Mouse (Mus musculus): ENCODE measurements around the gene Ctnnal1. TPM values are rescaled to one million over a fixed set of nuclear protein-coding genes. Genes with fewer than 3 reads are reported as not detected.
A peak's percentile ranks its signal among the peaks of the same experiment; 100 is the strongest.

Gene Ctnnal1
- total RNA-seq, 1 experiment = 62.0 TPM

GRCm38 (mm10) chr4:56809050-56809449, 55.9 kb downstream of the Ctnnal1 start:
- TF ChIP-seq ZNF384 (IDR thresholded peaks at IDR 0.05; ENCODE audit: low read depth, low read length) = no peak
- no peak for TF ChIP-seq HCFC1 (IDR thresholded peaks at IDR 0.05; ENCODE audit: borderline replicate concordance, insufficient read depth, low read length)
- TF ChIP-seq CHD2 (IDR thresholded peaks at IDR 0.05; ENCODE audit: low read depth, low read length) = no peak
- H3K27ac ChIP-seq (ENCODE audit: insufficient read depth, low read depth, low read length, poor library complexity, severe bottlenecking) = no peak overlapping the region
- DNase-seq (ENCODE audit: low read depth, low spot score) = no peak
- no peaks in the 10 kb centered on the region for H3K9me3 ChIP-seq (ENCODE audit: control insufficient read depth, insufficient read depth, low read depth, low read length)
- peaks cover 15% of the 10 kb centered on the region for H3K36me3 ChIP-seq (ENCODE audit: control insufficient read depth, insufficient read depth, low read length, poor library complexity, severe bottlenecking)
- no peak overlapping the region for H3K4me3 ChIP-seq (ENCODE audit: insufficient read depth in 1 of 2, low read depth in 1 of 2, low read length in 2 of 2, poor library complexity in 1 of 2, severe bottlenecking in 1 of 2)
- in situ Hi-C loops (cut with MboI; ENCODE audit: low sequenced_read_pairs in 2 of 2, unreplicated experiment in 2 of 2) = no loop called here
- no peak overlapping the region for H3K9ac ChIP-seq (ENCODE audit: insufficient read depth, low read depth, low read length, poor library complexity, severe bottlenecking)
- no peaks in the 10 kb centered on the region for H3K4me1 ChIP-seq (ENCODE audit: control insufficient read depth in 2 of 2, insufficient read depth in 2 of 2, low read length in 2 of 2, poor library complexity in 1 of 2)

- no peaks in the 10 kb centered on the region for H3K9me3 ChIP-seq (ENCODE audit: control insufficient read depth, insufficient read depth, low read depth, low read length)
- TF ChIP-seq ZNF384 (IDR thresholded peaks at IDR 0.05; ENCODE audit: low read depth, low read length) = no peak
- no peak for TF ChIP-seq MAFK (IDR thresholded peaks at IDR 0.05; ENCODE audit: insufficient read depth, low read depth, low read length)
- no peak for TF ChIP-seq CHD2 (IDR thresholded peaks at IDR 0.05; ENCODE audit: low read depth, low read length)
- no peak for TF ChIP-seq ZC3H11A (IDR thresholded peaks at IDR 0.05; ENCODE audit: borderline replicate concordance, low read depth, low read length)
- TF ChIP-seq HCFC1 (IDR thresholded peaks at IDR 0.05; ENCODE audit: borderline replicate concordance, insufficient read depth, low read length) = no peak
- in situ Hi-C loops (cut with MboI; ENCODE audit: low sequenced_read_pairs in 2 of 2, unreplicated experiment in 2 of 2) = no loop called here
- DNase-seq (ENCODE audit: low read depth, low spot score) = no peak
- H3K9ac ChIP-seq (ENCODE audit: insufficient read depth, low read depth, low read length, poor library complexity, severe bottlenecking) = peak overlapping the region; percentile 85
- H3K36me3 ChIP-seq (ENCODE audit: control insufficient read depth, insufficient read depth, low read length, poor library complexity, severe bottlenecking) = peaks cover 14% of the 10 kb centered on the region
- peak overlapping the region; percentile 76 to 93 for H3K4me3 ChIP-seq (ENCODE audit: insufficient read depth in 1 of 2, low read depth in 1 of 2, low read length in 2 of 2, poor library complexity in 1 of 2, severe bottlenecking in 1 of 2)
- H3K27ac ChIP-seq (ENCODE audit: insufficient read depth, low read depth, low read length, poor library complexity, severe bottlenecking) = no peak overlapping the region
- peaks cover 0 to 6% of the 10 kb centered on the region in 2 experiments; a peak in 3 of 4 replicates for H3K4me1 ChIP-seq (ENCODE audit: control insufficient read depth in 2 of 2, insufficient read depth in 2 of 2, low read length in 2 of 2, poor library complexity in 1 of 2)
Measured at GRCm38 (mm10) chr4:56802669-56803150, 62.3 kb downstream of the Ctnnal1 start.

GRCm38 (mm10) chr4:56801907-56802668, 62.9 kb downstream of the Ctnnal1 start, which contains the start of the genes Elp1 and Fam206a:
TSS of gene Elp1 (minus strand) at chr4:56802331.
TSS of gene Fam206a (plus strand) at chr4:56802345.
- TF ChIP-seq ZC3H11A (IDR thresholded peaks at IDR 0.05; ENCODE audit: borderline replicate concordance, low read depth, low read length) = no peak
- peak; percentile 78 for TF ChIP-seq HCFC1 (IDR thresholded peaks at IDR 0.05; ENCODE audit: borderline replicate concordance, insufficient read depth, low read length)
- TF ChIP-seq MAFK (IDR thresholded peaks at IDR 0.05; ENCODE audit: insufficient read depth, low read depth, low read length) = no peak
- peaks cover 0 to 6% of the 10 kb centered on the region in 2 experiments; a peak in 3 of 4 replicates for H3K4me1 ChIP-seq (ENCODE audit: control insufficient read depth in 2 of 2, insufficient read depth in 2 of 2, low read length in 2 of 2, poor library complexity in 1 of 2)
- peak; percentile 80 for DNase-seq (ENCODE audit: low read depth, low spot score)
- peak within 1 kb of the TSS; percentile 76 to 93 for H3K4me3 ChIP-seq (ENCODE audit: insufficient read depth in 1 of 2, low read depth in 1 of 2, low read length in 2 of 2, poor library complexity in 1 of 2, severe bottlenecking in 1 of 2)
- H3K36me3 ChIP-seq (ENCODE audit: control insufficient read depth, insufficient read depth, low read length, poor library complexity, severe bottlenecking) = peaks cover 20% of the 10 kb centered on the region
- H3K27ac ChIP-seq (ENCODE audit: insufficient read depth, low read depth, low read length, poor library complexity, severe bottlenecking) = no peak within 1 kb of the TSS
- H3K9me3 ChIP-seq (ENCODE audit: control insufficient read depth, insufficient read depth, low read depth, low read length) = no peaks in the 10 kb centered on the region
- peak within 1 kb of the TSS; percentile 85 for H3K9ac ChIP-seq (ENCODE audit: insufficient read depth, low read depth, low read length, poor library complexity, severe bottlenecking)
- in situ Hi-C loops (cut with MboI; ENCODE audit: low sequenced_read_pairs in 2 of 2, unreplicated experiment in 2 of 2) = no loop called here

GRCm38 (mm10) chr4:56791373-56791772, 73.6 kb downstream of the Ctnnal1 start:
- H3K36me3 ChIP-seq (ENCODE audit: control insufficient read depth, insufficient read depth, low read length, poor library complexity, severe bottlenecking) = peaks cover 54% of the 10 kb centered on the region
- in situ Hi-C loops (cut with MboI; ENCODE audit: low sequenced_read_pairs in 2 of 2, unreplicated experiment in 2 of 2) = no loop called here

More at GRCm38 (mm10) chr4:56791373-56791772, 73.6 kb downstream of the Ctnnal1 start:
- DNase-seq (ENCODE audit: low read depth, low spot score) = no peak
- Histone ChIP-seq H3K27ac (ENCODE audit: insufficient read depth, low read depth, low read length, poor library complexity, severe bottlenecking) (no peak overlapping the region), H3K9ac (ENCODE audit: insufficient read depth, low read depth, low read length, poor library complexity, severe bottlenecking) (no peak overlapping the region), H3K9me3 (ENCODE audit: control insufficient read depth, insufficient read depth, low read depth, low read length) (no peaks in the 10 kb centered on the region), H3K4me3 (ENCODE audit: insufficient read depth in 1 of 2, low read depth in 1 of 2, low read length in 2 of 2, poor library complexity in 1 of 2, severe bottlenecking in 1 of 2) (no peak overlapping the region), H3K4me1 (ENCODE audit: control insufficient read depth in 2 of 2, insufficient read depth in 2 of 2, low read length in 2 of 2, poor library complexity in 1 of 2) (no peaks in the 10 kb centered on the region)
- no peak for TF ChIP-seq ZC3H11A (IDR thresholded peaks at IDR 0.05; ENCODE audit: borderline replicate concordance, low read depth, low read length)
- no peak for TF ChIP-seq HCFC1 (IDR thresholded peaks at IDR 0.05; ENCODE audit: borderline replicate concordance, insufficient read depth, low read length)
- no peak for TF ChIP-seq MAFK (IDR thresholded peaks at IDR 0.05; ENCODE audit: insufficient read depth, low read depth, low read length)
- no peak for TF ChIP-seq CHD2 (IDR thresholded peaks at IDR 0.05; ENCODE audit: low read depth, low read length)
- TF ChIP-seq ZNF384 (IDR thresholded peaks at IDR 0.05; ENCODE audit: low read depth, low read length) = no peak
